Mouse (Mus musculus): Measurements from ENCODE around the gene H2-Ob.

GRCm38 (mm10) chr17:34213936-34214335 is 24.8 kb upstream of the H2-Ob start:
- TF ChIP-seq EP300 (IDR thresholded peaks at IDR 0.05; ENCODE audit: insufficient read depth, low read depth, low read length): no peak
- no peak for TF ChIP-seq POLR2A (IDR thresholded peaks at IDR 0.05; ENCODE audit: insufficient read depth, low read length)
- no peak for TF ChIP-seq CTCF (IDR thresholded peaks at IDR 0.05; ENCODE audit: low read depth, low read length)
